Mouse (Mus musculus) C2C12 (cell line): ENCODE measurements at regions not wholly inside any gene's neighbourhood (a gene's known extent, or its start where the extent isn't known, plus 50 kb on each side); places are given as distances from the start of the nearest gene placed in this dataset.
A peak's percentile ranks its signal among the peaks of the same experiment; 100 is the strongest.

ENCODE experiments used
- H3K27me3 ChIP-seq: one replicate; pipeline ENCODE4 v1.6.1; 2011; ENCODE audit not compliant: control insufficient read depth, insufficient read depth, insufficient read length
- H3K36me3 ChIP-seq: one replicate; pipeline ENCODE4 v1.6.1; 2011; ENCODE audit not compliant: control insufficient read depth, insufficient read depth
- H3K4me3 ChIP-seq: one replicate; pipeline ENCODE4 v1.5.1; 2011; ENCODE audit warnings: mild to moderate bottlenecking, control low read depth; ENCODE audit not compliant: poor library complexity, insufficient read depth, severe bottlenecking
- H3K79me2 ChIP-seq: one replicate; pipeline ENCODE4 v1.6.1; 2011; ENCODE audit not compliant: control insufficient read depth, insufficient read depth
- H3K79me3 ChIP-seq: one replicate; pipeline ENCODE4 v1.6.1; 2011; ENCODE audit warnings: low read depth, control low read depth
- H3ac ChIP-seq: one replicate; pipeline ENCODE3; 2011; ENCODE audit warnings: low read depth; ENCODE audit not compliant: control insufficient read depth, insufficient read length
- CEBPB ChIP-seq: IDR thresholded peaks from one replicate; pipeline ENCODE4 v1.6.1; 2011; ENCODE audit warnings: low read depth, mild to moderate bottlenecking, control low read depth, moderate library complexity
- CTCF ChIP-seq: IDR thresholded peaks from one replicate; pipeline ENCODE4 v1.5.1; 2011; ENCODE audit not compliant: control insufficient read depth, insufficient read depth, insufficient read length
- FOSL1 ChIP-seq: IDR thresholded peaks from one replicate; pipeline ENCODE4 v1.8.0; 2011; ENCODE audit warnings: mild to moderate bottlenecking, low read length; ENCODE audit not compliant: poor library complexity, insufficient read depth, severe bottlenecking
- MAX ChIP-seq: IDR thresholded peaks from one replicate; pipeline ENCODE4 v1.6.1; 2011; ENCODE audit warnings: mild to moderate bottlenecking, control low read depth
- MYOD1 ChIP-seq: IDR thresholded peaks from one replicate; pipeline ENCODE4 v1.6.1; 2011; ENCODE audit warnings: low read depth; ENCODE audit not compliant: control insufficient read depth, insufficient read length
- MYOG ChIP-seq: IDR thresholded peaks from one replicate; pipeline ENCODE4 v1.6.1; 2011; ENCODE audit not compliant: control insufficient read depth, insufficient read length; ENCODE audit errors: extremely low read depth
- USF1 ChIP-seq: IDR thresholded peaks from one replicate; pipeline ENCODE4 v1.6.1; 2011; ENCODE audit warnings: low read depth, mild to moderate bottlenecking, control low read depth, moderate library complexity

DNA sequence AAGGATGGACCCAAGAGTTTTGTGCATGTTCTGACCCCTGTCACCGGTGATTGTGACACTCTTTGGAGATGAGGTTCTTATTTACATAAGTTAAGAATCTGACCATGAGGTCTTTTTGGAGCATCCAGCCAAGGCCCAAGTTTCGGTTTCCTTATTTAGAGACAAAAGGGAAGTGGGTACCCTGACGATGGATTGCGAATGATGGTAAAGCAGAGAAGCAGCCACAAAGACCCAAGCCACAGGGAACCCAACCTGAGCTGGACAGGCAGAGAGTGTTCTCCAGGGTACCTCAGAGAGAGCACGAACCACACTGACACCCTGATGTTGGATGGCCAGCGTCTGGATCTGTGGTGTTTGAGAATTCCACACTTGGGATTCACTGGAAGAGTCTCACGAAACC lies 100.8 kb upstream of the L3mbtl4 start:
- TF ChIP-seq MAX (no peak), MYOG (no peak), MYOD1 (no peak), CTCF (no peak), USF1 (no peak), CEBPB (no peak), FOSL1 (no peak)
- no peaks in the 10 kb centered on the region for H3K79me3 ChIP-seq
- H3K79me2 ChIP-seq = no peaks in the 10 kb centered on the region
- H3ac ChIP-seq = no peak overlapping the region
- H3K36me3 ChIP-seq = no peaks in the 10 kb centered on the region
- no peaks in the 10 kb centered on the region for H3K27me3 ChIP-seq
- H3K4me3 ChIP-seq = no peak overlapping the region

DNA sequence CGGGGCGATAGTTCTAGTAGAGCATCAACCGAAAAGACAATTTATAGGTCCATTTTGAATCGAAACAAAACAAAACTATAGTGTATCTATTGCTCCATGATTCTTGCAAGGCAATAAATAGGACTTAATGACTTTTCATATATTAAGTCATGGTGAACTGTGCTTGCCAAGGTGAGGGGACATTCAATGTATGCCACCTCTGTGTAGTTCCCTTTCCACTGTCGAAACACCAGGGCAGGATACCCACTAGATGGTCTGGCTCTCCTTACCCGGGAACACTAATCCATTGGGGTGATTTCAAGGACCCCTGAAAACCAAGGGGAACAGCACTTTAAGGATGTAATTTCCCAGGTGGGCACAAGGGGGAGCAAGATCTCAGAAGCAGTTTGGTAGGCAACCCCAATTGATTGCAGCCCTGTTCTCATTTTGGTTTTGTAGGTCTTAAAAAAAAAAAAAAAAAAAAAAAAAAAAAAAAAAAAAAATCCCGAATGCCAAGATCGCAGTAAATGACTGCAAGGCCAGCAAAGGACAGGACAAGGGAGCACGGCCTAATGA lies 96.9 kb upstream of the L3mbtl4 start:
- Histone ChIP-seq H3K27me3 (no peaks in the 10 kb centered on the region), H3K79me3 (no peaks in the 10 kb centered on the region), H3ac (no peak overlapping the region), H3K79me2 (no peaks in the 10 kb centered on the region), H3K4me3 (no peak overlapping the region), H3K36me3 (no peaks in the 10 kb centered on the region)
- TF ChIP-seq CTCF (peak; percentile 56), FOSL1 (no peak)

DNA sequence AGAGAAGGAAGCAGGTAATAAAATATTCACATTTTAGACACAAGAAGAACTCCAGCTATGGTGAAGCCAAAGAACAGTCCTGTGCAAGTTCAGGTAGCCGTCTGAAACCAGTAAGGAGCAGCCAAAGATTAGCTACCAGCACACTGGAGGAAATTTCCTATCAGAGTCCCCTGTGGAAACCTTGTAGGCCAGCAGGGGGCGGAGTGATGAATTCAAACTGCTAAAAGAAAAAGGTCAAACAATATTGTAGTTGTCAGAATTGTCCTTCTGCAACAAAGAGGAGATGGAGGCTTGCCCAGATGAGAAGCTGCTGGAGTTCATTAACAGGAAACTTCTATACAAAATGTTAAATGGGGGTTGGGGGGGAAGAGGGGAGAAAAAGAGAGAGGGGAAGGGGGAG lies 95.8 kb upstream of the L3mbtl4 start:
- H3K36me3 ChIP-seq = no peaks in the 10 kb centered on the region
- no peak overlapping the region for H3ac ChIP-seq
- H3K79me2 ChIP-seq = no peaks in the 10 kb centered on the region
- no peak for TF ChIP-seq FOSL1
- no peak for TF ChIP-seq MYOG
- no peak for TF ChIP-seq MYOD1
- no peak for TF ChIP-seq USF1
- no peak for TF ChIP-seq CTCF
- no peak for TF ChIP-seq MAX
- no peak for TF ChIP-seq CEBPB
- no peak overlapping the region for H3K4me3 ChIP-seq
- no peaks in the 10 kb centered on the region for H3K27me3 ChIP-seq
- H3K79me3 ChIP-seq = no peaks in the 10 kb centered on the region

DNA sequence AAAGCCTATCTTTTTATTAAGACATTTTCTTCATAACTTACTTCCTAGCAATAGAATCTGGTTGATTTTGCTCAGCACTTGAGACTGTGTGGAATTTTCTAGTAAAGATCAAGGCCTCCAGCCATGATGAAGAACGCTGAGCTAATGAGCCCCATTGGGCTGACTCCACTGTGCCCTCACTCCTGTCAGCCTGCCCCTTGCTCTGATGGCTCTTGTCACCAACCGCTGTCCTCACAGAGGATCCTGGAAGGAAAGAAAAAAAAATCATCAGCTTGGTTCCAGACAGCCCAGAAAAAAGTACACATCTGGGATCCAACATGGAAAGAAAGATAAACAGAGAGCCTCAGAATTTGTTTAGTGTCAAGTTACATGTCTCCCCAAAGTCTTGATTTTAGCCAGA lies 88.2 kb upstream of the L3mbtl4 start:
- H3K27me3 ChIP-seq = no peaks in the 10 kb centered on the region
- no peak overlapping the region for H3K4me3 ChIP-seq
- TF ChIP-seq MYOD1 = no peak
- TF ChIP-seq CTCF = no peak
- TF ChIP-seq CEBPB = no peak
- TF ChIP-seq MYOG = no peak
- no peak for TF ChIP-seq USF1
- no peak for TF ChIP-seq MAX
- TF ChIP-seq FOSL1 = no peak
- no peaks in the 10 kb centered on the region for H3K79me3 ChIP-seq
- H3ac ChIP-seq = no peak overlapping the region
- H3K36me3 ChIP-seq = no peaks in the 10 kb centered on the region
- H3K79me2 ChIP-seq = no peaks in the 10 kb centered on the region

DNA sequence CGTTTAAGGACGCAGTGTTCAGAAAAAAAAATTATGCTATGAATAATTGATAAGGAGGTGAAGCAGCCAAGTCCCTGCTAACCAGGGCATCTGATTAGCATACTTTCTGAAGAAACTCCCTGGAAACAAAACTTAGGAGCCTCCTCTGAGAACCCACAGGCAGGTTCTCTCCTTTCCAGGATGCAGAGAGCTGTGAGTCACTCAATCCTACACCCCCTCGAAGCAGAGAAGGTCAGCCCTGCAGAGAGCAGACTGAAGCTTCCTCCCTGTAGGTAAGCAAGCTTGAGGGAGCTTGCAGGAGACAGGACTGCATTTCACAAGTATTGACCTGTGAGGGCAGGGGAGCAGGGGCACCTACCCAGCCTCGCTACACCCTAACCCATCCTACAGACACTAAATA lies 83.7 kb upstream of the L3mbtl4 start:
- Histone ChIP-seq H3K4me3 (no peak overlapping the region), H3ac (no peak overlapping the region), H3K79me3 (no peaks in the 10 kb centered on the region), H3K27me3 (no peaks in the 10 kb centered on the region), H3K36me3 (no peaks in the 10 kb centered on the region), H3K79me2 (no peaks in the 10 kb centered on the region)
- TF ChIP-seq USF1 (no peak), CEBPB (no peak), MYOD1 (no peak), MYOG (no peak), MAX (no peak), CTCF (no peak), FOSL1 (no peak)

DNA sequence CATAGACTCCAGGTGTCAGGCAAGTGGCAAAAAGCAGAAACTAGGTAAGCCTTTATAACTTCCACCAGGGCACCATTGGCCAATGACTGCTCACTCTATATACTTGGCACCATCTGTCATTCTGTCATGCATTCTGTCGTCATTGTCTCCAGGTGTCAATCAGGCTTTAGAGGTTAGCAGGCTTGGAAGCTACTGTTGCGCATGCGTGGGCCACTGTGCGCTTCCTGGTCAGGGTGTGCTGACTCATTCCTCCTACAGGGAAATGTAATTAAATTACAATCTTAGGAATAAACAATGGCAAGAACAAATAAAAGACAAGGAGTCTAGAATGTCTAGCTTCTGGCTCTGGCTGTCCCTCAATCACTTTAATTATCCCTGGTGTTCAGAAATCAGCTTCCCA lies 68.1 kb upstream of the L3mbtl4 start:
- Histone ChIP-seq H3K79me3 (no peaks in the 10 kb centered on the region), H3K36me3 (no peaks in the 10 kb centered on the region), H3K27me3 (no peaks in the 10 kb centered on the region), H3K4me3 (no peak overlapping the region), H3K79me2 (no peaks in the 10 kb centered on the region), H3ac (no peak overlapping the region)
- TF ChIP-seq CEBPB (no peak), MAX (no peak), MYOD1 (no peak), MYOG (no peak), USF1 (no peak), CTCF (no peak), FOSL1 (no peak)

DNA sequence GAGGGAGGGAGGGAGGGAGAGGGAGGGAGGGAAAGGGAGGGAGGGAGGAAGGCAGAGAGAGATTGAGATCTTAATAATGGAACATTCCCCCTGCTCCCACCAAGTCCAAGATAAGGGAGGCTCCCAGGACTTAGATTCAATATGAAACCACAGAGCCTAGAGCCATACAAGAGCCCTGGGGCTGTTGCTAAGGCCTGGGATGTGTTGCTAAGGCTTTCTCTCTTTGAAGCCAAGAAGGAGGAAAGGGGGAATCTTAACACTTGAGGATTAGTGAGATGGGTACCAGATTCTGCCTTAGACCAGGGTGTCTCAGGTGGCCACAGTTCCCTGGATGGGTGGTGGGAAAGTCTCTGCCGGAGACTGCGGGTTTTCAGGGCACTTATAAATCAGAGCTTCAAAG lies 64.8 kb upstream of the L3mbtl4 start:
- no peak for TF ChIP-seq MYOD1
- no peak for TF ChIP-seq CTCF
- TF ChIP-seq USF1 = no peak
- Histone ChIP-seq H3ac (no peak overlapping the region), H3K79me3 (no peaks in the 10 kb centered on the region), H3K79me2 (no peaks in the 10 kb centered on the region), H3K4me3 (no peak overlapping the region), H3K27me3 (no peaks in the 10 kb centered on the region), H3K36me3 (no peaks in the 10 kb centered on the region)
